Mouse (Mus musculus): ENCODE results near the gene Snapin.

The Snapin gene
- long read RNA-seq, experiment 1, transcript Snapin-203 (4 exons, 1,928 nt): major isoform, 95 of 113 reads
- long read RNA-seq, experiment 1, transcript Snapin-202 (2 exons, 1,843 nt): minor isoform, 7 of 113 reads
- long read RNA-seq, experiment 1, partial matches to known transcripts: 0 of 113 reads
- long read RNA-seq, experiment 1, other reads (novel, unspliced or antisense): 1 of 113 reads
- long read RNA-seq, experiment 2, transcript Snapin-202 (2 exons, 1,843 nt): minor isoform, 6 of 127 reads
- long read RNA-seq, experiment 2, transcript Snapin-203 (4 exons, 1,928 nt): major isoform, 113 of 127 reads
- long read RNA-seq, experiment 2, partial matches to known transcripts: 0 of 127 reads
- long read RNA-seq, experiment 2, other reads (novel, unspliced or antisense): 2 of 127 reads

- intact Hi-C loops (cut with DNase I): no loop called here
Measured at GRCm38 (mm10) chr3:90490696-90491256, at the start of gene Snapin. Gene Snapin (minus strand): TSS chr3:90491033.

GRCm38 (mm10) chr3:90537905-90538296 lies 47.1 kb upstream of the Snapin start:
- intact Hi-C loops (cut with DNase I): no loop called here

GRCm38 (mm10) chr3:90537141-90537904 lies 46.5 kb upstream of the Snapin start, which contains the start of gene S100a16:
Gene S100a16 (plus strand): TSS chr3:90537254.
- intact Hi-C loops (cut with DNase I): no loop called here

GRCm38 (mm10) chr3:90535446-90535845 lies 44.6 kb upstream of the Snapin start:
- intact Hi-C loops (cut with DNase I): no loop called here

GRCm38 (mm10) chr3:90531713-90532112 lies 40.9 kb upstream of the Snapin start:
- intact Hi-C loops (cut with DNase I): no loop called here

- intact Hi-C loops (cut with DNase I): loop anchor here (5.0 kb wide), 1 partner anchor 55 kb away; no protein-coding TSS in a partner anchor
Measured at GRCm38 (mm10) chr3:90527291-90527873, 36.5 kb upstream of the Snapin start.

GRCm38 (mm10) chr3:90526580-90526979 lies 35.7 kb upstream of the Snapin start, which contains the start of gene S100a14:
Gene S100a14 (plus strand): TSS chr3:90526856.
- intact Hi-C loops (cut with DNase I): loop anchor here (5.0 kb wide), 1 partner anchor 56 kb away; no protein-coding TSS in a partner anchor

GRCm38 (mm10) chr3:90526076-90526475 lies 35.2 kb upstream of the Snapin start:
- intact Hi-C loops (cut with DNase I): loop anchor here (5.0 kb wide), 1 partner anchor 56 kb away; no protein-coding TSS in a partner anchor

- intact Hi-C loops (cut with DNase I): loop anchor here (2.0 to 5.0 kb wide), 2 partner anchors 57 to 91 kb away; no protein-coding TSS in a partner anchor
Measured at GRCm38 (mm10) chr3:90525421-90525820, 34.6 kb upstream of the Snapin start.

- intact Hi-C loops (cut with DNase I): no loop called here
Measured at GRCm38 (mm10) chr3:90517711-90518110, 26.9 kb upstream of the Snapin start.

- intact Hi-C loops (cut with DNase I): no loop called here
Measured at GRCm38 (mm10) chr3:90515789-90516188, 25.0 kb upstream of the Snapin start.

- intact Hi-C loops (cut with DNase I): no loop called here
Measured at GRCm38 (mm10) chr3:90515242-90515641, 24.4 kb upstream of the Snapin start.

GRCm38 (mm10) chr3:90514691-90515090 lies 23.9 kb upstream of the Snapin start:
- intact Hi-C loops (cut with DNase I): no loop called here

GRCm38 (mm10) chr3:90513796-90514590 lies 23.2 kb upstream of the Snapin start, which contains the start of the genes S100a1 and S100a13:
Gene S100a1 (minus strand): TSS chr3:90514392.
Gene S100a13 (plus strand): TSS chr3:90514435.
- intact Hi-C loops (cut with DNase I): no loop called here

GRCm38 (mm10) chr3:90512948-90513642 lies 22.3 kb upstream of the Snapin start:
- intact Hi-C loops (cut with DNase I): no loop called here

- intact Hi-C loops (cut with DNase I): no loop called here
Measured at GRCm38 (mm10) chr3:90512276-90512675, 21.4 kb upstream of the Snapin start.

GRCm38 (mm10) chr3:90509747-90510123 lies 18.9 kb upstream of the Snapin start:
- intact Hi-C loops (cut with DNase I): no loop called here

- intact Hi-C loops (cut with DNase I): no loop called here
Measured at GRCm38 (mm10) chr3:90508950-90509746, 18.3 kb upstream of the Snapin start, which contains the start of gene Chtop. Gene Chtop (minus strand): TSS chr3:90509498.
